Mouse (Mus musculus): ENCODE results near the gene Rslcan18. TPM values are rescaled to one million over a fixed set of nuclear protein-coding genes. Genes with fewer than 3 reads are reported as not detected.
"Not testable (repeated sequence)": the region's sequence is repeated elsewhere in the genome, so short reads cannot be mapped to it uniquely, and the experiment has no call there.

Rslcan18 gene
- polyA plus RNA-seq (2014; fragmentation: Nextera tagmentation; extraction: Ambion mirVana) = 0.08 and 0.48 TPM in 2 replicates

- 87% methylated on average over 8 of the region's 8 CpGs for WGBS
- H3K9me3 ChIP-seq (ENCODE audit: control insufficient read depth, low read length); H3K27ac ChIP-seq (ENCODE audit: low read depth, low read length); ATAC-seq (replicated peaks; ENCODE audit: low FRiP score); H3K27me3 ChIP-seq (replicated peaks; ENCODE audit: control insufficient read depth, insufficient read depth, low read length); H3K4me2 ChIP-seq; H3K4me3 ChIP-seq (ENCODE audit: low read depth, low read length); H3K9ac ChIP-seq (ENCODE audit: low read depth, low read length); H3K4me1 ChIP-seq (replicated peaks; ENCODE audit: control insufficient read depth, insufficient read depth, low read length); DNase-seq (ENCODE audit: low spot score); H3K36me3 ChIP-seq (ENCODE audit: control insufficient read depth, insufficient read depth, low read length): not testable (repeated sequence)
These were observed at the start of gene Rslcan18 for GRCm38 (mm10) chr13:67116163-67116562. Gene Rslcan18 (minus strand): TSS chr13:67116263.

- Histone ChIP-seq H3K36me3 (ENCODE audit: control insufficient read depth, insufficient read depth, low read length) (no peaks in the 10 kb centered on the region), H3K27ac (ENCODE audit: low read depth, low read length) (peak overlapping the region; percentile 39; the same call in 1 of the 2 replicates), H3K9me3 (ENCODE audit: control insufficient read depth, low read length) (no peaks in the 10 kb centered on the region), H3K4me2 (peak overlapping the region; percentile 78), H3K9ac (ENCODE audit: low read depth, low read length) (peak overlapping the region; percentile 71), H3K4me3 (ENCODE audit: low read depth, low read length) (peak overlapping the region; percentile 77), H3K27me3 (replicated peaks; ENCODE audit: control insufficient read depth, insufficient read depth, low read length) (no peaks in the 10 kb centered on the region), H3K4me1 (replicated peaks; ENCODE audit: control insufficient read depth, insufficient read depth, low read length) (no peaks in the 10 kb centered on the region)
- peak; percentile 78 for DNase-seq (ENCODE audit: low spot score)
- WGBS = 1% methylated on average over 18 of the region's 18 CpGs
- peak; percentile 90 for ATAC-seq (replicated peaks; ENCODE audit: low FRiP score)
These were observed 12.1 kb upstream of the Rslcan18 start for GRCm38 (mm10) chr13:67128038-67128721.

GRCm38 (mm10) chr13:67127507-67127906 lies 11.4 kb upstream of the Rslcan18 start:
- H3K4me3 ChIP-seq (ENCODE audit: low read depth, low read length) = not testable (repeated sequence)
- 73% methylated on average over 10 of the region's 10 CpGs for WGBS

GRCm38 (mm10) chr13:67124460-67124859 lies 8.4 kb upstream of the Rslcan18 start:
- H3K9ac ChIP-seq (ENCODE audit: low read depth, low read length) = no peak overlapping the region
- no peak overlapping the region for H3K4me3 ChIP-seq (ENCODE audit: low read depth, low read length)
- H3K9me3 ChIP-seq (ENCODE audit: control insufficient read depth, low read length) = no peaks in the 10 kb centered on the region
- H3K4me2 ChIP-seq = no peak overlapping the region
- no peaks in the 10 kb centered on the region for H3K36me3 ChIP-seq (ENCODE audit: control insufficient read depth, insufficient read depth, low read length)
- WGBS = 81% methylated on average over 1 of the region's 1 CpGs
- no peaks in the 10 kb centered on the region for H3K4me1 ChIP-seq (replicated peaks; ENCODE audit: control insufficient read depth, insufficient read depth, low read length)
- no peaks in the 10 kb centered on the region for H3K27me3 ChIP-seq (replicated peaks; ENCODE audit: control insufficient read depth, insufficient read depth, low read length)
- no peak overlapping the region for H3K27ac ChIP-seq (ENCODE audit: low read depth, low read length)
- no peak for DNase-seq (ENCODE audit: low spot score)
- ATAC-seq (replicated peaks; ENCODE audit: low FRiP score) = no peak

More at GRCm38 (mm10) chr13:67127507-67127906, 11.4 kb upstream of the Rslcan18 start:
- H3K27me3 ChIP-seq (replicated peaks; ENCODE audit: control insufficient read depth, insufficient read depth, low read length); H3K36me3 ChIP-seq (ENCODE audit: control insufficient read depth, insufficient read depth, low read length); DNase-seq (ENCODE audit: low spot score); ATAC-seq (replicated peaks; ENCODE audit: low FRiP score); H3K4me1 ChIP-seq (replicated peaks; ENCODE audit: control insufficient read depth, insufficient read depth, low read length); H3K9me3 ChIP-seq (ENCODE audit: control insufficient read depth, low read length); H3K9ac ChIP-seq (ENCODE audit: low read depth, low read length); H3K27ac ChIP-seq (ENCODE audit: low read depth, low read length): not testable (repeated sequence)
- peak overlapping the region; percentile 78 for H3K4me2 ChIP-seq

- not testable (repeated sequence) for H3K27me3 ChIP-seq (replicated peaks; ENCODE audit: control insufficient read depth, insufficient read depth, low read length); ATAC-seq (replicated peaks; ENCODE audit: low FRiP score); H3K4me3 ChIP-seq (ENCODE audit: low read depth, low read length); H3K4me1 ChIP-seq (replicated peaks; ENCODE audit: control insufficient read depth, insufficient read depth, low read length); H3K9me3 ChIP-seq (ENCODE audit: control insufficient read depth, low read length); DNase-seq (ENCODE audit: low spot score); H3K9ac ChIP-seq (ENCODE audit: low read depth, low read length); H3K27ac ChIP-seq (ENCODE audit: low read depth, low read length); H3K4me2 ChIP-seq; H3K36me3 ChIP-seq (ENCODE audit: control insufficient read depth, insufficient read depth, low read length)
These were observed 5.3 kb upstream of the Rslcan18 start, which contains the start of gene Zfp759 for GRCm38 (mm10) chr13:67121360-67121759. Gene Zfp759 (plus strand): TSS chr13:67121660.

GRCm38 (mm10) chr13:67113287-67113686 lies 2.8 kb downstream of the Rslcan18 start:
- no peak for DNase-seq (ENCODE audit: low spot score)
- Histone ChIP-seq H3K9ac (ENCODE audit: low read depth, low read length) (no peak overlapping the region), H3K36me3 (ENCODE audit: control insufficient read depth, insufficient read depth, low read length) (no peaks in the 10 kb centered on the region), H3K4me2 (no peak overlapping the region), H3K4me3 (ENCODE audit: low read depth, low read length) (no peak overlapping the region), H3K27me3 (replicated peaks; ENCODE audit: control insufficient read depth, insufficient read depth, low read length) (no peaks in the 10 kb centered on the region), H3K27ac (ENCODE audit: low read depth, low read length) (no peak overlapping the region), H3K9me3 (ENCODE audit: control insufficient read depth, low read length) (no peaks in the 10 kb centered on the region), H3K4me1 (replicated peaks; ENCODE audit: control insufficient read depth, insufficient read depth, low read length) (no peaks in the 10 kb centered on the region; the same call in 1 of the 2 replicates)
- WGBS = 90% methylated on average over 2 of the region's 2 CpGs
- no peak for ATAC-seq (replicated peaks; ENCODE audit: low FRiP score)

- DNase-seq (ENCODE audit: low spot score) = no peak
- H3K4me3 ChIP-seq (ENCODE audit: low read depth, low read length) = no peak overlapping the region
- H3K4me2 ChIP-seq = no peak overlapping the region
- H3K27me3 ChIP-seq (replicated peaks; ENCODE audit: control insufficient read depth, insufficient read depth, low read length) = no peaks in the 10 kb centered on the region
- no peaks in the 10 kb centered on the region for H3K9me3 ChIP-seq (ENCODE audit: control insufficient read depth, low read length)
- no peak overlapping the region for H3K9ac ChIP-seq (ENCODE audit: low read depth, low read length)
- H3K36me3 ChIP-seq (ENCODE audit: control insufficient read depth, insufficient read depth, low read length) = no peaks in the 10 kb centered on the region
- peaks cover 6% of the 10 kb centered on the region; the same call in 1 of the 2 replicates for H3K4me1 ChIP-seq (replicated peaks; ENCODE audit: control insufficient read depth, insufficient read depth, low read length)
- WGBS = 78% methylated on average over 12 of the region's 12 CpGs
- no peak for ATAC-seq (replicated peaks; ENCODE audit: low FRiP score)
- H3K27ac ChIP-seq (ENCODE audit: low read depth, low read length) = no peak overlapping the region
These were observed 4.0 kb downstream of the Rslcan18 start for GRCm38 (mm10) chr13:67112096-67112495.

- WGBS = 5% methylated on average over 9 of the region's 9 CpGs
- no peaks in the 10 kb centered on the region for H3K27me3 ChIP-seq (replicated peaks; ENCODE audit: control insufficient read depth, insufficient read depth, low read length)
- DNase-seq (ENCODE audit: low spot score) = peak; percentile 62
- ATAC-seq (replicated peaks; ENCODE audit: low FRiP score) = peak; percentile 68
- 0 out of 2 replicates have a peak overlapping the region, but pooled peaks have one; percentile 80 for H3K27ac ChIP-seq (ENCODE audit: low read depth, low read length)
- peaks cover 2% of the 10 kb centered on the region; the same call in 1 of the 2 replicates for H3K9me3 ChIP-seq (ENCODE audit: control insufficient read depth, low read length)
- H3K4me1 ChIP-seq (replicated peaks; ENCODE audit: control insufficient read depth, insufficient read depth, low read length) = peaks cover 6% of the 10 kb centered on the region; the same call in 1 of the 2 replicates
- peak overlapping the region; percentile 80 for H3K9ac ChIP-seq (ENCODE audit: low read depth, low read length)
- peak overlapping the region; percentile 59 for H3K4me2 ChIP-seq
- peak overlapping the region; percentile 71 for H3K4me3 ChIP-seq (ENCODE audit: low read depth, low read length)
- peaks cover 11% of the 10 kb centered on the region for H3K36me3 ChIP-seq (ENCODE audit: control insufficient read depth, insufficient read depth, low read length)
These were observed 7.2 kb downstream of the Rslcan18 start for GRCm38 (mm10) chr13:67108821-67109206.

All from liver, embryonic 11.5 days (tissue).